Mouse (Mus musculus): ENCODE measurements around the gene Ccdc51. TPM values are rescaled to one million over a fixed set of nuclear protein-coding genes. Genes with fewer than 3 reads are reported as not detected.

Ccdc51 gene
- polyA plus RNA-seq, 1 experiment from 2014 or later: 9.1 TPM

DNA sequence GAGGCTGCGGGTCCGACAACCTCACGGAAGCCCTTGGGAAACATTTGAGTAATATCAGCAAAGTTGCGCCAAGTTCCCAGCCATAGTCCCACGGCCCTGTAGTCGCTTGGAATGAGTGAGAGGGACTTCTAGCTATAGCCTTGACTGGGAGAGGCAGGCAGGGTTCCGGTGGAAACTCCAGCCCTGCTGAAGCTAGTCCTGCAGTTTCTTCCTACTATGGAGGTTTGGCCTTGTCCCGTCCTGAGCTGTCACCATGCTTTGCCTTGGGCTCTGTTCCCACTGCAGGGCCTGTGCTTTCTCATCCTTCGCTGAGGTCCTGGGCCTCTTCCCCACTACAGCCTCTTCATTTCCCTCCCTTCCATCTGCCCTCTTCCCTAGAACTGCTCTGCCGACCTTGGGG, 33.9 kb downstream of the Ccdc51 start:
- 86% methylated on average over 10 of the region's 10 CpGs for WGBS (ENCODE audit: insufficient replicate concordance)
- H3K36me3 ChIP-seq (replicated peaks; ENCODE audit: insufficient read depth, low read length): peaks cover 27% of the 10 kb centered on the region
- H3K4me2 ChIP-seq (ENCODE audit: low read depth, low read length): no peak overlapping the region
- H3K9me3 ChIP-seq (ENCODE audit: low read length): no peaks in the 10 kb centered on the region
- H3K9ac ChIP-seq (replicated peaks): no peak overlapping the region
- H3K4me1 ChIP-seq (ENCODE audit: insufficient read depth): no peaks in the 10 kb centered on the region
- ATAC-seq (no peak), DNase-seq (peak; percentile 9)
- no peak overlapping the region for H3K4me3 ChIP-seq (ENCODE audit: low read depth, low read length)
- TF ChIP-seq CTCF (IDR thresholded peaks at IDR 0.05; ENCODE audit: low read depth) (no peak), EP300 (IDR thresholded peaks at IDR 0.05; ENCODE audit: low read depth) (no peak)
- H3K27me3 ChIP-seq (ENCODE audit: insufficient read depth, low read length): no peaks in the 10 kb centered on the region
- H3K27ac ChIP-seq (ENCODE audit: low read depth): no peak overlapping the region

DNA sequence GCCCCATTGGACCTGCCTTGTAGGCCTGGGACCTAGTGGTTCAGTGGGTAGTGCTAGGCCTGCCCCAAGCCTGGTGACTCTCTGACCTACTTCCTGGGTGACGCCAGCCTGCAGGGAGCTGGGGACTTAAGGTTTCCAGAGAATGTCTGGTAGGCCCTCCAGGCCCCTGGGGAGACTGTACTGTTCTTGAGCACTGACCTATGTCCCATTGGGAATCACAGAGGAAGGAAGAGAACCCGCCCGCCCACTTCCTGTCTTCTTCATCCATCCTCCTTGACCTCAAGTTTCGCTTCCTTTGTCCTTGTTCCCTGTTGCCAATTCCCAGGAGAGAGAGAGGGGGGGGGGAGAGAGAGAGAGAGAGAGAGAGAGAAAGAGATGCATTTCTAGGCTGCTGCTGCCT, 35.8 kb downstream of the Ccdc51 start:
- Histone ChIP-seq H3K4me2 (ENCODE audit: low read depth, low read length) (no peak overlapping the region), H3K36me3 (replicated peaks; ENCODE audit: insufficient read depth, low read length) (peaks cover 16% of the 10 kb centered on the region; the same call in 1 of the 2 replicates), H3K9ac (replicated peaks) (no peak overlapping the region), H3K4me3 (ENCODE audit: low read depth, low read length) (no peak overlapping the region), H3K27me3 (ENCODE audit: insufficient read depth, low read length) (no peaks in the 10 kb centered on the region), H3K4me1 (ENCODE audit: insufficient read depth) (no peaks in the 10 kb centered on the region), H3K9me3 (ENCODE audit: low read length) (no peaks in the 10 kb centered on the region), H3K27ac (ENCODE audit: low read depth) (no peak overlapping the region)
- WGBS (ENCODE audit: insufficient replicate concordance): 59% methylated on average over 4 of the region's 4 CpGs
- peak; percentile 47 for ATAC-seq
- DNase-seq: peak; percentile 21
- TF ChIP-seq EP300 (IDR thresholded peaks at IDR 0.05; ENCODE audit: low read depth) (no peak), CTCF (IDR thresholded peaks at IDR 0.05; ENCODE audit: low read depth) (no peak)

DNA sequence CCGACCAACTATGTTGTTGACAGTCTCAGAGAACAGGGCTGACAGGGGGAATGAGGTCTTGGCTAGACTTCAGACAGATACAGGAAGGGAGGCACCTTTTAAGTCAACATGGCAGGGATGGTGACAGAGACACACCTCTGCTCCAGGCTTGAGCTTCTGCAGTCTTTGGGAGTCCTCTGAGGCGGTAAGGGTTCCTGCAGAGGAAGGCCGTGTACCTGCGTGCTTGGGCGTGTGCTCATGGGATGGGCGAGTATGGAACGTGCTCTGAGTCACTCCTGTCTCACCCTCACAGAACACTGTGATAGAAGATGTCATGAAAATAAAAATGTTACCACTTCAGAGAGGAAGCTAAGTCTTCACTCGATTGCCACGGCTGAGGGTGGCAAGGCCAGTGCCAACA, 37.3 kb downstream of the Ccdc51 start:
- Histone ChIP-seq H3K4me3 (ENCODE audit: low read depth, low read length) (no peak overlapping the region), H3K27me3 (ENCODE audit: insufficient read depth, low read length) (no peaks in the 10 kb centered on the region), H3K4me2 (ENCODE audit: low read depth, low read length) (no peak overlapping the region), H3K36me3 (replicated peaks; ENCODE audit: insufficient read depth, low read length) (peaks cover 12% of the 10 kb centered on the region; the same call in 1 of the 2 replicates), H3K27ac (ENCODE audit: low read depth) (no peak overlapping the region), H3K4me1 (ENCODE audit: insufficient read depth) (0 out of 2 replicates have a peak, but pooled peaks cover 3% of the 10 kb centered on the region), H3K9me3 (ENCODE audit: low read length) (no peaks in the 10 kb centered on the region), H3K9ac (replicated peaks) (no peak overlapping the region)
- TF ChIP-seq CTCF (IDR thresholded peaks at IDR 0.05; ENCODE audit: low read depth) (no peak), EP300 (IDR thresholded peaks at IDR 0.05; ENCODE audit: low read depth) (no peak)
- ATAC-seq (no peak), DNase-seq (no peak)
- WGBS (ENCODE audit: insufficient replicate concordance): 84% methylated on average over 9 of the region's 9 CpGs

DNA sequence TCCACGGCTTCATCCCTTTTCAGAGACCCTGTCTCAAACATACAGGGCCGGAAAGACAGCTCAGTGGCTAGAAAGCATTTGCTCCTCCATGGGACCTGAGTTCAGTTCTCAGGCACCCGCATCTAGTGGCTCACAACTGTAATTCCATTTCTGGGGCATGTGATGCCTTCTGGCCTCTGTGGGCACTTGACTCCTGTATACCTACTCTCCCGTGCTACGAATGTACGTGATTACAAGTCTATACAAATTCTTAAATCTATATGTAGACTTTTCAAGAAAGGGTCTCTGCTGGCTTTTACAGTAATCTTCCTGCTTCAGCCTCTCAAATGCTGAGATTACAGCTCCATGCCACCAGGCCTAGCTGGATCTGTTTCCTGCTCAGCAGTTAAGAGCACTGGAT, 38.7 kb downstream of the Ccdc51 start:
- Histone ChIP-seq H3K4me3 (ENCODE audit: low read depth, low read length) (no peak overlapping the region), H3K9ac (replicated peaks) (no peak overlapping the region), H3K36me3 (replicated peaks; ENCODE audit: insufficient read depth, low read length) (peaks cover 9% of the 10 kb centered on the region; the same call in 1 of the 2 replicates), H3K4me2 (ENCODE audit: low read depth, low read length) (no peak overlapping the region), H3K27ac (ENCODE audit: low read depth) (no peak overlapping the region), H3K4me1 (ENCODE audit: insufficient read depth) (0 out of 2 replicates have a peak, but pooled peaks cover 3% of the 10 kb centered on the region), H3K9me3 (ENCODE audit: low read length) (no peaks in the 10 kb centered on the region), H3K27me3 (ENCODE audit: insufficient read depth, low read length) (no peaks in the 10 kb centered on the region)
- ATAC-seq (no peak), DNase-seq (no peak)
- 74% methylated on average over 6 of the region's 6 CpGs for WGBS (ENCODE audit: insufficient replicate concordance)
- TF ChIP-seq CTCF (IDR thresholded peaks at IDR 0.05; ENCODE audit: low read depth): no peak
- TF ChIP-seq EP300 (IDR thresholded peaks at IDR 0.05; ENCODE audit: low read depth): no peak

DNA sequence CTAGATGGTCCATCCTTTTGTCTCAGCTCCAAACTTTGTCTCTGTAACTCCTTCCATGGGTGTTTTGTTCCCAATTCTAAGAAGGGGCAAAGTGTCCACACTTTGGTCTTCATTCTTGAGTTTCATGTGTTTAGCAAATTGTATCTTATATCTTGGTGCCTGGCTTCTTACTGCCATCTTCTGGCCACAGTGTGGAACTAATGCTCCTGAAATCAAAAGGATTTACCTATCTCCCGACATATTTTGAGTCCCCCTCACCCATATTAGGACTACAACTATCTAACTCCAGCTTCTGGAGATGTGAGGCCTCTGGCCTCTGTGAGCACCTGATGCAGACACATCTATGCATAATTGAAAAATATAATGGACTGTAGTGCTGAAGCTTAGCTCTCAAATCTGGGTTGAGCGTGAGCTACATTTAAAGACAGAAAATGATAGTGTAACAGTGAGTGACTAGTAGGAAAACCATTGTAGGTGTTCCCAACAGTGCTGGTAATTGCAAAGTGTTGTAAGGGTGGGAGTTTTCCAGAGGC, 40.3 kb downstream of the Ccdc51 start:
- Histone ChIP-seq H3K4me3 (ENCODE audit: low read depth, low read length) (no peak overlapping the region), H3K27ac (ENCODE audit: low read depth) (no peak overlapping the region), H3K27me3 (ENCODE audit: insufficient read depth, low read length) (no peaks in the 10 kb centered on the region), H3K9ac (replicated peaks) (no peak overlapping the region), H3K4me1 (ENCODE audit: insufficient read depth) (0 out of 2 replicates have a peak, but pooled peaks cover 3% of the 10 kb centered on the region), H3K4me2 (ENCODE audit: low read depth, low read length) (no peak overlapping the region), H3K36me3 (replicated peaks; ENCODE audit: insufficient read depth, low read length) (peaks cover 5% of the 10 kb centered on the region; the same call in 1 of the 2 replicates), H3K9me3 (ENCODE audit: low read length) (no peaks in the 10 kb centered on the region)
- no peak for ATAC-seq
- WGBS (ENCODE audit: insufficient replicate concordance): 41% methylated on average over 2 of the region's 2 CpGs
- DNase-seq: peak; percentile 27
- no peak for TF ChIP-seq EP300 (IDR thresholded peaks at IDR 0.05; ENCODE audit: low read depth)
- peak; percentile 74 for TF ChIP-seq CTCF (IDR thresholded peaks at IDR 0.05; ENCODE audit: low read depth)

DNA sequence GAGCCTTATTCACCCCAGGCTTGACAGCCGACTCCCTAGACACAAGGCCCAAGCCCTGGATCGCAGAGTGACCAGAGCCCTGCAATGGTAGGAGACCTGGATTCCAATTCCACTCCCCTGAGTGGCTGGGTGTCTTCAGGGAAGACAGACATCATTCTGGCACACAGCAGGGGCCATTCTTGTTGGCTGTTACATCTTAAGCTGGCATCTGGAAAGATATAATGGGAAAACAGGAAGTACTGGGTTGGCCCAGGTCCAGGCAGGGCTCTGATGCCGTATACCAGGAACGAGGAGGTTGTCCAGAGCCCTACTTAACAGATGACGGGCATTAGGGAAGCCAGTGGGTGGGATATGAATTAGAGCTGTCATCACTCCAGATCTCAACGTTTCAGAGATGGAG, 41.0 kb downstream of the Ccdc51 start:
- 45% methylated on average over 6 of the region's 6 CpGs for WGBS (ENCODE audit: insufficient replicate concordance)

More for the DNA sequence above, 41.0 kb downstream of the Ccdc51 start:
- DNase-seq (peak; percentile 15), ATAC-seq (no peak)
- no peak overlapping the region for H3K4me2 ChIP-seq (ENCODE audit: low read depth, low read length)
- no peak overlapping the region for H3K9ac ChIP-seq (replicated peaks)
- TF ChIP-seq EP300 (IDR thresholded peaks at IDR 0.05; ENCODE audit: low read depth) (no peak), CTCF (IDR thresholded peaks at IDR 0.05; ENCODE audit: low read depth) (no peak)
- no peak overlapping the region for H3K27ac ChIP-seq (ENCODE audit: low read depth)
- no peaks in the 10 kb centered on the region; the same call in 1 of the 2 replicates for H3K36me3 ChIP-seq (replicated peaks; ENCODE audit: insufficient read depth, low read length)
- H3K4me1 ChIP-seq (ENCODE audit: insufficient read depth): 0 out of 2 replicates have a peak, but pooled peaks cover 3% of the 10 kb centered on the region
- no peaks in the 10 kb centered on the region for H3K27me3 ChIP-seq (ENCODE audit: insufficient read depth, low read length)
- H3K4me3 ChIP-seq (ENCODE audit: low read depth, low read length): no peak overlapping the region
- H3K9me3 ChIP-seq (ENCODE audit: low read length): no peaks in the 10 kb centered on the region
